Mouse (Mus musculus): ENCODE measurements at regions not wholly inside any gene's neighbourhood (a gene's known extent, or its start where the extent isn't known, plus 50 kb on each side); places are given as distances from the start of the nearest gene placed in this dataset.
A peak's percentile ranks its signal among the peaks of the same experiment; 100 is the strongest.

- Histone ChIP-seq H3K4me3 (no peak overlapping the region), H3K27ac (no peak overlapping the region)
- intact Hi-C loops (cut with DNase I), result no loop called here
- TF ChIP-seq CTCF (IDR thresholded peaks at IDR 0.05), result no peak
- no peak for DNase-seq
Observed at GRCm38 (mm10) chr7:36308106-36308620, 389.8 kb upstream of the Tshz3 start.

- DNase-seq, result no peak
- intact Hi-C loops (cut with DNase I), result no loop called here
- Histone ChIP-seq H3K4me3 (no peak overlapping the region), H3K27ac (no peak overlapping the region)
- TF ChIP-seq CTCF (IDR thresholded peaks at IDR 0.05), result no peak
Observed at GRCm38 (mm10) chr7:36277275-36277674, 420.6 kb upstream of the Tshz3 start.

GRCm38 (mm10) chr7:36268966-36269365 is 429.0 kb upstream of the Tshz3 start:
- Histone ChIP-seq H3K27ac (no peak overlapping the region), H3K4me3 (no peak overlapping the region)
- intact Hi-C loops (cut with DNase I), result no loop called here
- no peak for DNase-seq
- no peak for TF ChIP-seq CTCF (IDR thresholded peaks at IDR 0.05)

GRCm38 (mm10) chr7:36265163-36265823 is 432.6 kb upstream of the Tshz3 start:
- no peak for TF ChIP-seq CTCF (IDR thresholded peaks at IDR 0.05)
- DNase-seq, result no peak
- intact Hi-C loops (cut with DNase I), result no loop called here
- no peak overlapping the region for H3K4me3 ChIP-seq
- H3K27ac ChIP-seq, result no peak overlapping the region

GRCm38 (mm10) chr7:36262124-36262710 is 435.7 kb upstream of the Tshz3 start:
- no peak for DNase-seq
- no peak for TF ChIP-seq CTCF (IDR thresholded peaks at IDR 0.05)
- intact Hi-C loops (cut with DNase I), result no loop called here

GRCm38 (mm10) chr7:36257102-36257501 is 440.8 kb upstream of the Tshz3 start:
- intact Hi-C loops (cut with DNase I), result no loop called here
- no peak overlapping the region for H3K27ac ChIP-seq
- peak; percentile 19 for DNase-seq
- TF ChIP-seq CTCF (IDR thresholded peaks at IDR 0.05), result no peak
- H3K4me3 ChIP-seq, result no peak overlapping the region

More at GRCm38 (mm10) chr7:36262124-36262710, 435.7 kb upstream of the Tshz3 start:
- Histone ChIP-seq H3K4me3 (no peak overlapping the region), H3K27ac (peak overlapping the region; percentile 62)

GRCm38 (mm10) chr7:36247356-36247755 is 444.6 kb upstream of the Zfp507 start:
- TF ChIP-seq CTCF (IDR thresholded peaks at IDR 0.05), result no peak
- intact Hi-C loops (cut with DNase I), result no loop called here
- DNase-seq, result no peak
- H3K4me3 ChIP-seq, result no peak overlapping the region
- no peak overlapping the region for H3K27ac ChIP-seq

GRCm38 (mm10) chr7:36236673-36237072 is 433.9 kb upstream of the Zfp507 start:
- Histone ChIP-seq H3K27ac (no peak overlapping the region), H3K4me3 (no peak overlapping the region)
- DNase-seq, result no peak
- intact Hi-C loops (cut with DNase I), result no loop called here
- TF ChIP-seq CTCF (IDR thresholded peaks at IDR 0.05), result peak; percentile 47

- H3K4me3 ChIP-seq, result no peak overlapping the region
- H3K27ac ChIP-seq, result no peak overlapping the region
- intact Hi-C loops (cut with DNase I), result no loop called here
- no peak for TF ChIP-seq CTCF (IDR thresholded peaks at IDR 0.05)
- no peak for DNase-seq
Observed at GRCm38 (mm10) chr7:36229031-36229430, 426.2 kb upstream of the Zfp507 start.

- no peak for DNase-seq
- Histone ChIP-seq H3K4me3 (no peak overlapping the region), H3K27ac (no peak overlapping the region)
- intact Hi-C loops (cut with DNase I), result no loop called here
- TF ChIP-seq CTCF (IDR thresholded peaks at IDR 0.05), result no peak
Observed at GRCm38 (mm10) chr7:36224416-36224815, 421.6 kb upstream of the Zfp507 start.

GRCm38 (mm10) chr7:36218386-36218785 is 415.6 kb upstream of the Zfp507 start:
- no peak overlapping the region for H3K4me3 ChIP-seq
- H3K27ac ChIP-seq, result no peak overlapping the region
- TF ChIP-seq CTCF (IDR thresholded peaks at IDR 0.05), result no peak
- DNase-seq, result no peak
- intact Hi-C loops (cut with DNase I), result no loop called here

- Histone ChIP-seq H3K4me3 (no peak overlapping the region), H3K27ac (no peak overlapping the region)
- DNase-seq, result no peak
- TF ChIP-seq CTCF (IDR thresholded peaks at IDR 0.05), result no peak
- intact Hi-C loops (cut with DNase I), result no loop called here
Observed at GRCm38 (mm10) chr7:36210034-36210433, 407.2 kb upstream of the Zfp507 start.

- intact Hi-C loops (cut with DNase I), result no loop called here
- no peak for TF ChIP-seq CTCF (IDR thresholded peaks at IDR 0.05)
- no peak overlapping the region for H3K4me3 ChIP-seq
- H3K27ac ChIP-seq, result no peak overlapping the region
- no peak for DNase-seq
Observed at GRCm38 (mm10) chr7:36207525-36208260, 404.9 kb upstream of the Zfp507 start.

Measured in gastrocnemius, adult 2 months (tissue).